Mouse (Mus musculus) neural tube, embryonic 15.5 days (tissue): ENCODE measurements around the gene Mapk8ip2. TPM values are rescaled to one million over a fixed set of nuclear protein-coding genes. Genes with fewer than 3 reads are reported as not detected.

Experiments used
- ATAC-seq: fragments of 200-750 bp; cut with Nextera tagmentation; 2 replicates; pipeline ENCODE4 v1.8.0; 2017; ENCODE audit warnings: mild to moderate bottlenecking, moderate TSS enrichment, moderate library complexity; ENCODE audit not compliant: low FRiP score
- H3K27ac ChIP-seq: fragments of 300-500 bp; sonication (generic); replicated peaks from 2 replicates; pipeline ENCODE4 v1.5.1; 2015; ENCODE audit warnings: mild to moderate bottlenecking, inconsistent platforms
- H3K27me3 ChIP-seq: fragments of 300-500 bp; sonication (generic); replicated peaks from 2 replicates; pipeline ENCODE4 v1.6.1; 2015; ENCODE audit warnings: inconsistent platforms
- H3K36me3 ChIP-seq: fragments of 300-500 bp; sonication (generic); 2 replicates; pipeline ENCODE4 v1.6.1; 2015; ENCODE audit warnings: inconsistent platforms
- H3K4me1 ChIP-seq: fragments of 300-500 bp; sonication (generic); 2 replicates; pipeline ENCODE4 v1.6.1; 2015; ENCODE audit warnings: inconsistent platforms
- H3K4me2 ChIP-seq: fragments of 300-500 bp; sonication (generic); 2 replicates; pipeline ENCODE4 v1.6.1; 2015; ENCODE audit warnings: inconsistent platforms, mild to moderate bottlenecking, moderate library complexity
- H3K4me3 ChIP-seq: fragments of 300-500 bp; sonication (generic); replicated peaks from 2 replicates; pipeline ENCODE4 v1.5.1; 2015; ENCODE audit warnings: mild to moderate bottlenecking, inconsistent platforms
- H3K9ac ChIP-seq: fragments of 300-500 bp; sonication (generic); replicated peaks from 2 replicates; pipeline ENCODE4 v1.6.1; 2015; ENCODE audit warnings: mild to moderate bottlenecking, inconsistent platforms
- H3K9me3 ChIP-seq: fragments of 300-500 bp; sonication (generic); replicated peaks from 2 replicates; pipeline ENCODE4 v1.6.1; 2016; ENCODE audit warnings: inconsistent platforms
- WGBS: fragments of 180-500 bp; shearing (Covaris S2); methylation state at CpG from one replicate; pipeline ENCODE4 v1.1.7; 2015; ENCODE audit warnings: mixed read lengths; 5-methylcytosine and 5-hydroxymethylcytosine counted together
- polyA plus RNA-seq: library from polyadenylated mRNA; unstranded; fragments of >200 nt; fragmentation: Nextera tagmentation; extraction: Ambion mirVana; gene quantifications from 2 replicates; pipeline ENCODE4 v1.2.1, GENCODE M21; 2015

Gene Mapk8ip2
- polyA plus RNA-seq, 1 experiment from 2014 or later: 85.4 TPM

- H3K4me1 ChIP-seq: peaks cover 36% of the 10 kb centered on the region
- H3K9me3 ChIP-seq: no peaks in the 10 kb centered on the region
- H3K4me3 ChIP-seq: peak overlapping the region; percentile 73
- H3K36me3 ChIP-seq: peaks cover 40% of the 10 kb centered on the region
- no peaks in the 10 kb centered on the region for H3K27me3 ChIP-seq
- ATAC-seq: no peak
- no peak overlapping the region for H3K27ac ChIP-seq
- peak overlapping the region; percentile 91 for H3K4me2 ChIP-seq
- no peak overlapping the region for H3K9ac ChIP-seq
- WGBS: 82% methylated on average over 6 of the region's 6 CpGs
Observed at GRCm38 (mm10) chr15:89455642-89456041, 1.9 kb downstream of the Mapk8ip2 start.

DNA sequence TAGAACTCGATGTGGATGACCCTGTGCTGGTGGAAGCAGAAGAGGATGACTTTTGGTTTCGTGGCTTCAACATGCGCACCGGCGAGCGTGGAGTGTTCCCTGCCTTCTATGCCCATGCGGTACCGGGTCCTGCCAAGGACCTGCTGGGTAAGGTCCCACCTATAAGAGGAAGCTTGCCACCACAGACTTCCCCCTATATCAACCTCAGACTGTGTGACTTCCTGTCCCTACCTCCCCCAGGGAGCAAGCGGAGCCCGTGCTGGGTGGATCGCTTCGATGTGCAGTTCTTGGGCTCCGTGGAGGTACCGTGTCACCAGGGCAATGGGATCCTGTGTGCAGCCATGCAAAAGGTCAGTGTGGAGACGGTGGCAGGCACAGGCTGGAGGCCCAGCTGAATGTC lies 5.2 kb downstream of the Mapk8ip2 start:
- WGBS: 97% methylated on average over 15 of the region's 15 CpGs
- H3K4me1 ChIP-seq: peaks cover 25% of the 10 kb centered on the region
- H3K27ac ChIP-seq: no peak overlapping the region
- ATAC-seq: no peak
- no peaks in the 10 kb centered on the region for H3K9me3 ChIP-seq
- H3K9ac ChIP-seq: no peak overlapping the region
- H3K4me3 ChIP-seq: no peak overlapping the region
- peaks cover 66% of the 10 kb centered on the region for H3K36me3 ChIP-seq
- no peak overlapping the region for H3K4me2 ChIP-seq
- no peaks in the 10 kb centered on the region for H3K27me3 ChIP-seq

DNA sequence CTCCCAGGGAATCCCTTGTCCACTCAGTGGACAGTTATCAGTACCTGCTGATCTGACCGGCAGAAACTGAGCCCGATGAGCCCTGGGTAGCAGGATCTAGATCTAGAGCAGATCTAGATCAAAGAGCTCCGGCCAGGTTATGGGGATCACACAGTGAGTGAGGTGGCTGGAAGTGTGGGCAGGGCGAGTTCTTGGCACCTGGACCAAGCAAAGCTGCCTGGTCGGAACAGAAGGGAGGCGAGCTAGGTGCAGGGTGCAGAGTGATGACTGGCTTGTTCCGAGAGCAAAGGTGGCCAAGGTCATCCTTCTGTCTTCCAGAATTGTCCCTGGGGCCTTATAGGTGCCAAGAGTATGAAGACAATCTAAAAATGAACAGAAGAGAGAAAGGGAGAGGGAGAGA lies 6.1 kb downstream of the Mapk8ip2 start:
- no peak for ATAC-seq
- peaks cover 68% of the 10 kb centered on the region for H3K36me3 ChIP-seq
- no peaks in the 10 kb centered on the region for H3K9me3 ChIP-seq
- H3K4me2 ChIP-seq: no peak overlapping the region
- H3K27ac ChIP-seq: no peak overlapping the region
- peaks cover 24% of the 10 kb centered on the region for H3K4me1 ChIP-seq
- H3K27me3 ChIP-seq: no peaks in the 10 kb centered on the region
- WGBS: 90% methylated on average over 7 of the region's 7 CpGs
- H3K4me3 ChIP-seq: no peak overlapping the region
- no peak overlapping the region for H3K9ac ChIP-seq

- Histone ChIP-seq H3K4me1 (peaks cover 19% of the 10 kb centered on the region), H3K4me3 (no peak overlapping the region), H3K36me3 (peaks cover 68% of the 10 kb centered on the region), H3K9ac (no peak overlapping the region), H3K27me3 (no peaks in the 10 kb centered on the region), H3K9me3 (no peaks in the 10 kb centered on the region), H3K4me2 (no peak overlapping the region), H3K27ac (no peak overlapping the region)
- WGBS: 82% methylated on average over 10 of the region's 10 CpGs
- ATAC-seq: no peak
Observed at GRCm38 (mm10) chr15:89460298-89460697, 6.6 kb downstream of the Mapk8ip2 start.

GRCm38 (mm10) chr15:89461321-89461720 lies 7.6 kb downstream of the Mapk8ip2 start:
- WGBS: 89% methylated on average over 15 of the region's 15 CpGs
- Histone ChIP-seq H3K9me3 (no peaks in the 10 kb centered on the region), H3K36me3 (peaks cover 67% of the 10 kb centered on the region), H3K4me3 (no peak overlapping the region), H3K27me3 (no peaks in the 10 kb centered on the region), H3K4me2 (no peak overlapping the region), H3K27ac (no peak overlapping the region), H3K9ac (no peak overlapping the region), H3K4me1 (peaks cover 9% of the 10 kb centered on the region; the same call in 1 of the 2 replicates)
- no peak for ATAC-seq

DNA sequence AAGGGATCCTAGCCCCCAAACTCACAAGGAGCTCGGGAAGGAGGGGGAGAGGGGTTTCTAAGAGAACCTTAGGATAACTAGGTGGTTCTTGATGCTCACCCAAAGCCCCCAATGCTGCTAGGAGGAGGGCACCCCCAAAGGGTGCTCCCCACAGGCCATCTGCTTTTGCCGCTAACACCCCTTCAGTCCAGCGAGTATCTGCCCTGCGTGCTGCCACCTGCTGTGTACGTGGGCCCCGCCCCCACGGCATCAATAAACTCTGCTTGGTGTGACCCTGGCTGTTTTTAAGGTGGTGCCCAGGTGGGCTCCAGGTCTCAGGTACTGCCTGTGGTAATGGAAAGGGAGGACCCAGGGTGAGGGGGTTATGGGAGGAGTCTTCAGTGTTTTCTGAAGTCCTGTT lies 8.5 kb downstream of the Mapk8ip2 start:
- Histone ChIP-seq H3K36me3 (peaks cover 58% of the 10 kb centered on the region), H3K27me3 (no peaks in the 10 kb centered on the region), H3K4me2 (no peak overlapping the region), H3K4me3 (no peak overlapping the region), H3K27ac (no peak overlapping the region), H3K9me3 (no peaks in the 10 kb centered on the region), H3K4me1 (0 out of 2 replicates have a peak, but pooled peaks cover 6% of the 10 kb centered on the region), H3K9ac (no peak overlapping the region)
- 77% methylated on average over 7 of the region's 7 CpGs for WGBS
- ATAC-seq: no peak

DNA sequence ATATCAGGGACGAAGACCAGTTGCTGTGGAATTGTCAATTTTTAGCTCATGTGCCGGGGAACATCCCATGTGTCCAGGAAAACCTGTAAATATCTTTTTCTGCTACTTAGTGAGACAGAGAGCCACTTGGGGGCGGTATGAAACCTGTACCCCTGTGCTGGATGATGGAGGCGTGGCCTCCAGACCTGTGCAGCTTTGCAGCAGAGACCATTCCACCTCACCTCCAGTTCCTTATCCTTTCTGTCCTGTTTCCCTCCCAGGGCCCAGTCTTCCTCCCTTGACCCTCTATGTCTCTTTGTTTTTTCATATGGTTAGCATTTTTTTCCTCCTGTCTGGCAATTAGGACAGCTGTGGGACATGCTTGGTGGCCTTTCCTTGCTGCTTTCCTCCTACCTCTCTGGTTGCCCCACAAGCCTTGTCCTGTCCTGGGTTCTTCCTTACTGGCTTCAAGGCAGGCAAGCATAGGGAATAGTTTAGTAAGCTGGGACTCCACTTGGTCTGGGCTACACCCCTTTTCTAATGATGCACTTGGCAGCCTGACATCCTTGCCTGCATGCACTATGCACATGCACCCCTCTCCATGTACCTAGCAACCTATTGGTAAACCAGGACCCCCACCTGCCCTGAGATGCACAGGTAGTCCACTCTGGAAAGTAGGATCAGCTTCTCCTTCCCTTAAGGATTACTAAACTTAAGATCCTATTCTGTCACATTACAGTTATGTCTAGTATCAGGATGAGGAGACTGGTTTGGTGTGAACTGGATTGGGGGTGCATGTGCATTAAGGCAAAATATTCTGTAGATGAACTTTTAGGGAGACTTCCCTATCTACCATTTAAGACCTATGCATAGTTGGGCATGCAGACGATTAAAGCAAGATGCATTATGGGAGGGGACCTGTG lies 9.9 kb downstream of the Mapk8ip2 start:
- H3K4me2 ChIP-seq: no peak overlapping the region
- no peak overlapping the region for H3K27ac ChIP-seq
- peaks cover 44% of the 10 kb centered on the region for H3K36me3 ChIP-seq
- ATAC-seq: no peak
- H3K9ac ChIP-seq: no peak overlapping the region
- H3K9me3 ChIP-seq: no peaks in the 10 kb centered on the region
- H3K4me3 ChIP-seq: no peak overlapping the region
- WGBS: 62% methylated on average over 5 of the region's 5 CpGs
- H3K27me3 ChIP-seq: no peaks in the 10 kb centered on the region
- no peaks in the 10 kb centered on the region for H3K4me1 ChIP-seq

GRCm38 (mm10) chr15:89465052-89465451 lies 11.3 kb downstream of the Mapk8ip2 start:
- 3% methylated on average over 1 of the region's 1 CpGs for WGBS
- H3K27ac ChIP-seq: no peak overlapping the region

GRCm38 (mm10) chr15:89468577-89468976 lies 14.9 kb downstream of the Mapk8ip2 start:
- no peak overlapping the region for H3K4me3 ChIP-seq
- H3K4me1 ChIP-seq: no peaks in the 10 kb centered on the region
- ATAC-seq: no peak
- H3K9me3 ChIP-seq: no peaks in the 10 kb centered on the region
- H3K4me2 ChIP-seq: no peak overlapping the region
- 27% methylated on average over 2 of the region's 2 CpGs for WGBS
- no peak overlapping the region for H3K27ac ChIP-seq
- peaks cover 5% of the 10 kb centered on the region; the same call in 1 of the 2 replicates for H3K36me3 ChIP-seq
- H3K9ac ChIP-seq: no peak overlapping the region
- no peaks in the 10 kb centered on the region for H3K27me3 ChIP-seq

More at GRCm38 (mm10) chr15:89465052-89465451, 11.3 kb downstream of the Mapk8ip2 start:
- Histone ChIP-seq H3K9ac (no peak overlapping the region), H3K4me2 (no peak overlapping the region), H3K4me1 (no peaks in the 10 kb centered on the region), H3K4me3 (no peak overlapping the region), H3K36me3 (peaks cover 33% of the 10 kb centered on the region), H3K9me3 (no peaks in the 10 kb centered on the region), H3K27me3 (no peaks in the 10 kb centered on the region)
- 0 out of 2 replicates have a peak, but pooled peaks have one; percentile 29 for ATAC-seq

DNA sequence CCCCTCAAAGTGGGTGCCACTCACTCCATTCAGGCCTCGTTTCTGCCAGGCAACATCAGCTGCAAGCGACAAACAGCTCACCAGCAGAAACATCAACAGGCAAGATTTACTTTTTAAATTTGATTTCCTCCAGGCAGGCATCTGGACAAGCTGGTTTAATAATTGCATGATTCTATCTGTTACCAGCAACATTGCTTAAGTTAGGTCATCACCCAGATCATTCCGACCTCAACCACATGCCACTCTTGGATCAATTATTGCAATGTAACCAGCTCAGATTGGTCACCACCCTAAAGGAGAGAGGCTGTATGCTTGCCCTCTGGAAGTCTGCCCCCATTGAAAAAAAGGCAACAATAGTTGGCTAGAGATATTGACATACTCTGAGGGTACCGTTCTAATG lies 17.8 kb downstream of the Mapk8ip2 start:
- 89% methylated on average over 4 of the region's 4 CpGs for WGBS
- H3K27ac ChIP-seq: no peak overlapping the region
- H3K36me3 ChIP-seq: no peaks in the 10 kb centered on the region
- H3K4me2 ChIP-seq: no peak overlapping the region
- peaks cover 14% of the 10 kb centered on the region for H3K4me1 ChIP-seq
- H3K4me3 ChIP-seq: no peak overlapping the region
- no peaks in the 10 kb centered on the region for H3K9me3 ChIP-seq
- H3K27me3 ChIP-seq: no peaks in the 10 kb centered on the region
- no peak overlapping the region for H3K9ac ChIP-seq
- no peak for ATAC-seq

DNA sequence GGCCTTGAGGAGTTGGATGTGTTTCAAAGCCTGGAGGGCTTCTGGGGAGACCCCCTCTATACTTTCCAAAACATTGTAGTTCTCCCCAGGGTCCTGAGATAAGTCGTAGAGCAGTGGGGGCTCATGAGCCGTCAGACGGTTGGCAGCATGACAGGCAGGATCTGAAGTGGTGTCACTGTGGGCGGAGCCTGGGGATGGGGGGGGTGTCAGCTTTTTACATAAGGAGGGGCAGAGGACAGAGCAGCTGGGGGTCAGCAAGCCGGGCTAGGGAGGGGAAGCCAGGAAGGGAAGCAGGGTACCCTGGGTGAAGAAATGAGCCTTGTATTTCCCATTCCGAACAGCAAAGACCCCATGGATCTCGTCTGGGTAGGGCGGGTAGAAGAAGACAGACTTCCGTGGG lies 19.7 kb downstream of the Mapk8ip2 start:
- ATAC-seq: no peak
- H3K9ac ChIP-seq: no peak overlapping the region
- no peaks in the 10 kb centered on the region for H3K9me3 ChIP-seq
- no peak overlapping the region for H3K27ac ChIP-seq
- H3K36me3 ChIP-seq: no peaks in the 10 kb centered on the region
- 80% methylated on average over 9 of the region's 9 CpGs for WGBS
- H3K4me1 ChIP-seq: peaks cover 30% of the 10 kb centered on the region
- no peaks in the 10 kb centered on the region for H3K27me3 ChIP-seq
- no peak overlapping the region for H3K4me2 ChIP-seq
- no peak overlapping the region for H3K4me3 ChIP-seq

GRCm38 (mm10) chr15:89473921-89474320 lies 20.2 kb downstream of the Mapk8ip2 start:
- no peak overlapping the region for H3K27ac ChIP-seq
- no peak for ATAC-seq
- 97% methylated on average over 8 of the region's 8 CpGs for WGBS
- H3K36me3 ChIP-seq: no peaks in the 10 kb centered on the region
- no peak overlapping the region for H3K4me2 ChIP-seq
- H3K27me3 ChIP-seq: no peaks in the 10 kb centered on the region
- H3K9me3 ChIP-seq: no peaks in the 10 kb centered on the region
- H3K4me3 ChIP-seq: no peak overlapping the region
- H3K4me1 ChIP-seq: peaks cover 30% of the 10 kb centered on the region
- no peak overlapping the region for H3K9ac ChIP-seq
